12 mouse cellular contexts compared by ENCODE assay signal in the genomic region with DNA sequence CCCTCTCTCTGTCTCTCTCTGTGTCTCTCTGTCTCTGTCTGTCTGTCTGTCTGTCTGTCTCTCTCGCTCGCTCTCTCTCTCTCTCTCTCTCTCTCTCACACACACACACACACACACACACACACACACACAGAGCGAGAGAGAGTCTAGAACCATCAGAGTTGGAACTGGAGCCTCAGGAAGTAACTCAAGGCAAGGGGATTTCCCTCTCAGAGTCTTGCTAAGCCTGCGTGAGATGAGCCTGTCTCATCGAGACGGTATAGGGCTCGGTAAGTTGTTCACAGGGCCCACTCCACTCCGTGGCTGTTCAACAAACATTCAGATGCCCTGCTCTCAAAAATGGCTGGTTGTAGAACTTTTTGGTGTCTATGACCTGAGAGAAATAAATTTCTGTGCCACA.
DNase-seq lines count a peak whose midpoint lies in the region; ATAC-seq lines count a peak whose summit lies in the region.
"Had no signal": no experiment of that assay in that cellular context is flagged by ENCODE, and none has a peak within 500 bp of the region (broad histone marks: within the 10 kb centered on the region; RNA-seq: fewer than 3 reads in every experiment).

No protein-coding gene starts in this region.

- peak overlapping the region; percentile 49; the same call in 1 of the 2 replicates for H3K27ac ChIP-seq in neural tube, embryonic 11.5 days (ENCODE audit: low read depth, low read length)
- peak overlapping the region; percentile 85 for H3K27ac ChIP-seq in forebrain, embryonic 11.5 days (ENCODE audit: low read depth, low read length)
- peak overlapping the region; percentile 50; the same call in 1 of the 2 replicates for H3K27ac ChIP-seq in limb, embryonic 10.5 days
- H3K27ac ChIP-seq: kidney, embryonic 15.5 days; stomach, embryonic 15.5 days had no signal

- no peak overlapping the region for H3K4me3 ChIP-seq in neural tube, embryonic 11.5 days (ENCODE audit: low read depth, low read length)
- H3K4me3 ChIP-seq in forebrain, embryonic 11.5 days (ENCODE audit: low read depth, low read length) = no peak overlapping the region
- H3K4me3 ChIP-seq in limb, embryonic 10.5 days = no peak overlapping the region
- H3K4me3 ChIP-seq: kidney, embryonic 15.5 days; stomach, embryonic 15.5 days had no signal

- 57% methylated on average over 8 of the region's 8 CpGs for WGBS in neural tube, embryonic 11.5 days
- WGBS in forebrain, embryonic 11.5 days = 62% methylated on average over 8 of the region's 8 CpGs
- 78% methylated on average over 8 of the region's 8 CpGs for WGBS in limb, embryonic 10.5 days

- peak; percentile 15 for DNase-seq in neural tube, embryonic 11.5 days (ENCODE audit: low spot score)
- no peak for DNase-seq in neural tube, embryonic 10.5 days (ENCODE audit: extremely low spot score, low spot score)
- DNase-seq in forebrain, embryonic 11.5 days (ENCODE audit: low spot score) = no peak
- DNase-seq in limb, embryonic 10.5 days (ENCODE audit: low spot score) = no peak
- peak; percentile 37 for DNase-seq in splenic B cell, adult 2 months (ENCODE audit: low read depth, low spot score)
- DNase-seq in retina, postnatal 1 day = no peak
- DNase-seq in adrenal gland, adult 2 months = no peak
- DNase-seq: cerebellum, adult 11-12 months; heart, postnatal 4 days had no signal

- ATAC-seq in neural tube, embryonic 11.5 days (ENCODE audit: insufficient read depth, low FRiP score, low TSS enrichment) = no peak
- ATAC-seq in forebrain, embryonic 11.5 days (replicated peaks; ENCODE audit: low FRiP score) = no peak
- no peak for ATAC-seq in erythroblast, adult 5-6 weeks (replicated peaks; ENCODE audit: low FRiP score, poor library complexity, severe bottlenecking)

- H3K27me3 ChIP-seq in neural tube, embryonic 11.5 days (ENCODE audit: control insufficient read depth, insufficient read depth, low read length) = no peaks in the 10 kb centered on the region
- no peaks in the 10 kb centered on the region for H3K27me3 ChIP-seq in forebrain, embryonic 11.5 days (ENCODE audit: control insufficient read depth, insufficient read depth, low read length)
- peaks cover 3% of the 10 kb centered on the region; the same call in 1 of the 2 replicates for H3K27me3 ChIP-seq in limb, embryonic 10.5 days (ENCODE audit: low read depth, poor library complexity, severe bottlenecking)
- H3K27me3 ChIP-seq in splenic B cell, adult 2 months (ENCODE audit: control insufficient read depth, insufficient read depth, low read length, poor library complexity, severe bottlenecking) = no peaks in the 10 kb centered on the region
- H3K27me3 ChIP-seq: kidney, embryonic 15.5 days; stomach, embryonic 15.5 days had no signal

- H3K4me1 ChIP-seq in neural tube, embryonic 11.5 days (ENCODE audit: control insufficient read depth, insufficient read depth, low read length) = peaks cover 51% of the 10 kb centered on the region
- peaks cover 38% of the 10 kb centered on the region for H3K4me1 ChIP-seq in forebrain, embryonic 11.5 days (replicated peaks; ENCODE audit: control insufficient read depth, insufficient read depth, low read length)
- peaks cover 70% of the 10 kb centered on the region for H3K4me1 ChIP-seq in limb, embryonic 10.5 days

- H3K9me3 ChIP-seq in neural tube, embryonic 11.5 days (ENCODE audit: control insufficient read depth, low read length) = no peaks in the 10 kb centered on the region
- H3K9me3 ChIP-seq in forebrain, embryonic 11.5 days (ENCODE audit: control insufficient read depth, low read length) = no peaks in the 10 kb centered on the region
- H3K9me3 ChIP-seq in limb, embryonic 10.5 days (replicated peaks) = no peaks in the 10 kb centered on the region
- H3K9me3 ChIP-seq: kidney, embryonic 15.5 days; stomach, embryonic 15.5 days had no signal

- no peak overlapping the region for H3K9ac ChIP-seq in neural tube, embryonic 11.5 days (ENCODE audit: low read length)
- H3K9ac ChIP-seq in forebrain, embryonic 11.5 days (ENCODE audit: low read length) = peak overlapping the region; percentile 20; the same call in 1 of the 2 replicates
- H3K9ac ChIP-seq: kidney, embryonic 15.5 days; stomach, embryonic 15.5 days had no signal

- H3K4me2 ChIP-seq in neural tube, embryonic 11.5 days (ENCODE audit: low read depth) = no peak overlapping the region
- H3K4me2 ChIP-seq in forebrain, embryonic 11.5 days (ENCODE audit: low read depth, low read length, severe bottlenecking) = no peak overlapping the region
- H3K4me2 ChIP-seq: kidney, embryonic 15.5 days; stomach, embryonic 15.5 days had no signal

- H3K36me3 ChIP-seq in neural tube, embryonic 11.5 days (ENCODE audit: control insufficient read depth, insufficient read depth, low read length) = no peaks in the 10 kb centered on the region
- no peaks in the 10 kb centered on the region for H3K36me3 ChIP-seq in forebrain, embryonic 11.5 days (ENCODE audit: control insufficient read depth, insufficient read depth, low read length)
- H3K36me3 ChIP-seq in limb, embryonic 10.5 days = no peaks in the 10 kb centered on the region
- no peaks in the 10 kb centered on the region for H3K36me3 ChIP-seq in splenic B cell, adult 2 months (ENCODE audit: control insufficient read depth, insufficient read depth, low read length, poor library complexity, severe bottlenecking)
- H3K36me3 ChIP-seq: kidney, embryonic 15.5 days; stomach, embryonic 15.5 days had no signal

Comparison
In these comparisons a context has a peak if more than half of its experiments do, and no peak if none do; other contexts are left out.
1. DNase-seq: peak in neural tube, embryonic 11.5 days (single experiment) and splenic B cell, adult 2 months (single experiment); none in neural tube, embryonic 10.5 days (single experiment), forebrain, embryonic 11.5 days (single experiment), limb, embryonic 10.5 days (single experiment), retina, postnatal 1 day (single experiment) and adrenal gland, adult 2 months (single experiment).
2. Peak in every context shown above with its lines, with median percentiles within 50 percentile points of each other: H3K27ac ChIP-seq.